Mouse (Mus musculus) heart, postnatal 0 days (tissue): ENCODE data around the gene Olfr574.

ENCODE experiments used
- CTCF ChIP-seq: IDR thresholded peaks from 2 replicates; pipeline ENCODE4 v1.5.1; 2016; ENCODE audit warnings: antibody characterized with exemption, control low read depth, low read depth
- EP300 ChIP-seq: IDR thresholded peaks from 2 replicates; pipeline ENCODE4 v1.6.1; 2016; ENCODE audit warnings: antibody characterized with exemption, low read depth

- TF ChIP-seq CTCF (no peak), EP300 (no peak)
These were observed 31.9 kb upstream of the Olfr574 start for GRCm38 (mm10) chr7:102916405-102916804.
